Mouse (Mus musculus) olfactory bulb, adult 2 months (tissue): ENCODE data around the gene Ube2i.

ENCODE experiments used
- CTCF ChIP-seq: fragments of 200-500 bp; IDR thresholded peaks from 2 replicates; pipeline ENCODE4 v1.5.1; 2012; ENCODE audit warnings: low read depth, mild to moderate bottlenecking, low read length, moderate library complexity; ENCODE audit not compliant: insufficient read depth
- POLR2A ChIP-seq: fragments of 200-500 bp; IDR thresholded peaks from 2 replicates; pipeline ENCODE4 v1.6.1; 2012; ENCODE audit warnings: mild to moderate bottlenecking, low read depth, low read length, moderate library complexity; ENCODE audit not compliant: insufficient read depth

- TF ChIP-seq CTCF = no peak
- no peak for TF ChIP-seq POLR2A
Observed at GRCm38 (mm10) chr17:25274571-25275346, at the start of gene Ube2i.
